Mouse (Mus musculus) adrenal gland, adult (tissue): ENCODE results near the gene Rnf212b.

Experiments
- DNase-seq, 2 experiments: peaks; one replicate each; pipeline ENCODE4 v3.0.0; 2022 to 2023; ENCODE audit warnings: low spot score in 1 of 2; ENCODE audit not compliant: inconsistent age in 2 of 2

The Rnf212b gene

DNA sequence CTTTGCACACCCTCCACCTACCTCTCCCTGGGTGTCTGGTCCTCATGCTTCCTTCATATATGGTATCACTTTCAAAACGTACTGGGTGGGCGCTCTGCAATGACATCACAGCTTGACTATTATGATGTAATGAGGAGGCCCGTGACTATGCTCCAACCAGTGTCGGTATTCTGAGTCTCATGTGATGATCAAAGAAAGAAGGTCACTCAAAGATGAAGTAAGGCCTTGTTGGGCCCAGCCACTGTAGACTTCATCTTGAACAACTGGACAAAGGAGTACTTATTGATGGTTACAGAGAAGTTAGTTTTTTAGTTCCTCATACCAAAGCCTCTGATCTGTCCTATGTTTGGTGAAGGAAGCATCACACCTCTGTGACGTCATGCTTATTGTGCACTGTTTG is 56.9 kb downstream of the Rnf212b start, which contains the start of gene Homez:
Homez (minus strand) TSS at position 101 of the 400 bp plus-strand sequence.
- DNase-seq: no peak

DNA sequence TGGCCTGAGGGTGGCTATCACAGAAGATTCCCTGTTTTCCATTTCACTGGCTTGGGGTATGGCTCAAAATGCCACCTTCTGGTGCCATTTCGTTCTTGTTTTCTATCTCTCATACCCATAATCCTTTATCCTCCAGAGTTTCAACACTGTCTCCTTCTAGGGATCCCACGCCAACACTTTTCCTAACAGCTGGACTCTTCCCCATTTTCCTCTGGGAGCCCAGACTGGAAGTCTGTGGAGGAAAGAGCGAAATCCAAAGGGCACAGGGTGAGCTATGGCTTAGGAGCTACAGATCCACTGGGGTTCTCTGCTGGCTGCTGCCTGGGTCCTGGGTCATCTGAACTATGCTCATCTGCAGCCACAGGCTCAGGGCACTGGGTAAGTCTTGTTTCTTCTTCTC is 60.2 kb downstream of the Rnf212b start:
- DNase-seq: no peak

DNA sequence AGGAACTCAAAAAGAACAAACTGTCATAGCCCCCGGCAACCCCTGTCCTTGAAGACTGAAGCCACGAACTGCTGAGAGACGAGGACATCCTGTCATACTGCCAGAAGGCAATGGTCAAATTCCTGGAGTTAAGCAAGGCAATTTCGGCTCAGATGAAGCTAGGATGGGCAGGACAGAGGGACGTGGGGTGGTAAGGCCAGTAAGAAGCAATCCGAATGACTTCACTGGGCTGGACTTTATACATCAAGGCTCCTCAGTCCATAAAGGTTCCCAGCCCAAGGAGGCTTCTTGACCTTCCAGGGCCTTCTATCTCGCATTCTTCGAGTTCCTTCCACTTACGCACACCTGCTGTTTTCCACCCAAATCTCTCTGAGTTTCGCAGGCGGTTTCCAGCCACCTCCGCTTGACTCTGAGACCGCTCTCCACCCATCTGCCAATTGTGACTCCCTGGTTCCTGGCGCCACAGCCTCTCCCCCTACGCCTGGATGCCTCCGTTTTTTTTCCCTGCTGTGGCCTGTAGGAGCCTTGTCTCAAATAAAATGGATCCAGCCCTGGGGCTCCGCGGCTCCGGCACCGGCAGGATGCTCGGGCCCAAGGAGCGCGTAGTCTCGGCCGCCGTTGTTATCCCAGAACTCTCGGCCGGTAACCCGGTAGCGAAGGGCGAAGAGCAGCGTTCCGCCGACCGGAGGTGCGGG is 62.0 kb downstream of the Rnf212b start:
- DNase-seq: no peak

DNA sequence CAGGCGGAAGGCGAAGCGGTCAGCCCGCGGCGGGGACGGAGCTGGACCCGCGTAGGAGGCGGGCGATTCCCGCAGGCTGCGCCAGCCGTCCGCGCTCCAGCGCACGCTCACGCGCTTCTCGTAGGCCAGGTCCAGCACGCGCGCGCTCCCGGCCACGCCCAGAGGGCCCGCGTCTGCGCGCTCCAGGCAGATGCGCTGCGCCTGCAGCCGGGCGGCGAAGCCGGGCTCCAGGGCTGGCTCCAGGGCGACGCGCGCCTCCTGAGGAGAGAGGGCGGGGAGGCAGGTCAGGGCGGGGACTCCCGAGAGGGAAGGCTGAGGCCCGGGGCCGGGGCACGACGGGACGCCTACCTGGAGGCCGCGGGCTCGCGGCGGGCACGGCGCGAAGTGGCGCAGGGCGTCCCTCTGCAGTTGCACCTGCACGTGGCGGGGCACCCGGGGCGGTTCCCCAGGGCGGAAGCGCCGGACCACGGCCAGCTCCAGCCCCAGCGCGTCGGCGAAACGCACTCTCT is 62.7 kb downstream of the Rnf212b start:
- peak; percentile 96 to 98 for DNase-seq

DNA sequence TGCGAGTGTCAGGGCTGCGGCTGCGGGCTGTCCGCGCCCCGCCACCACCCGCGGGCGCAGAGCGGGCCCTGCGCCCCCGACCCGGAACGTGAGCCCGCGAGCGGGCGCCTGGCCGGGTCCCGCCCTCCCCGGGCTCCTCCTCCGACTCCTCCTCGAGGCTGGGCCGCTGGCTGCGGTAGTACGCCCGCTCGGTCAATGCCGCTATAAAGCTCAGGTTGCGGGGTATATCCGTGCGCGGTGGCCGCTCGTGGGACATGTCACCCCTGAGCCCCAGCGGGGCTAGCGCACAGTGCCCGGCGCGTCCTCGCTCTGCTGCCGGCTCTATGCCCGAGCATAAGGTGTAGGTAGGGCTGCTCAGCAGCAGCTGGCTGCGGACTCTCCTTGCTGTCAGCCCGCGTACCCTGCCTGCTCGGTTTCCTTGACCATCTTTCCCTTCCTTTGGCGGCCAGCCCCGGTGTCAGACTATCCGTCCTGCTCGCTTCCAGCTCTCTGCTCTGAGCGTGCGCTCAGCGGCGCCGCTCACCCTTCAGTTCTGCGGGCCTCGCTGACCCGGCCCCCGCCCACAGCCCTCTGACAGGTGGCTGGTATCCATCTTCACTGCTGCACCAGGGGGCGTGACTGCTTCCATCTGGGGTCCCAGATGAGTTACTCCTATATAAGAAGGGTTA is 63.2 kb downstream of the Rnf212b start, which contains the start of gene Ppp1r3e:
Ppp1r3e (minus strand) TSS at position 503 of the 668 bp plus-strand sequence.
- DNase-seq: peak; percentile 86 to 95

DNA sequence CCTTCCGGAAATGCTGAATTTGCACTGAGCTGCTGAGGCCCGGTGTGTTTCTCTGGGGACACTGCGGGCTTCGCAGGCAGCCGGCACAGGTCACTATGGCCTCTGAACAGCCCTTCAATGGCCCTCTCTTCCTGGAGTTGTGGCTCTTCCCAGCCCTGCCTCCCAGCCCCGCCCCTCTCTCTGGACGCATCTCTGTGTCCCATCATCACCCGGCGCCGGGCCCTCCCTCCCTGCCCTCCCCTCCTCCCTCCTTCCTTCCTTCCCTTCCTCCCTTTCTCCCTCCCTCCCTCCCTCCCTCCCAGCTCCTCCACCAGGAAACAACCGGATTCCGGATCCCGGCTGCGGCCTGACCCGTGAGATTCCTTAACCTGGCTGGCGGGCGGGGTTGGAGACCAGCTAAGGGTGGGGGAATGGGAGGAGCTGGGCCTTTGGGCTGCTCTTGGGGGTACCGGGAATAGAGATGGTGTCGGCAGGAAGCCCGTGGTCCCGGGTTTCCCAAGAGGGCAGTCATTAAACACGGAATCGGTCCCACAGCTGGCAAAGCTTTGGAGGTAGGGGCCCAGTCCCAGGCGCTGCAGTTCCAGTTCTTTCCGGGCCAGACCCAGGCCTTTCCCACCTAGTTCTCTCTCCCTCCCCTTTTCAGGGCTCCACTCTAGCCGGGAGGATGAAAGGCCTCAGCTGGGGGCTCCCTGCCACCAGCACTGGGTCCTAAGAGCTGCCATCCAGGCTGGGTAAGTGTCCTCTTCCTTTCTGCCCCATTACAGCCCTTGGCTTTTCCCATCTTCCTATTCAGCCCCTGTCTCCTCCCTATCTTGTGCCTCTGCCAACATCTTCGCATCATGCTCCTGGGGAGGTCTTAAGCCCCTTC is 69.4 kb downstream of the Rnf212b start, which contains the start of the genes Bcl2l2 and Gm20521:
Bcl2l2 (plus strand) TSS at position 224 of the 868 bp plus-strand sequence.
Gm20521 (plus strand) TSS at position 288 of the 868 bp plus-strand sequence.
- DNase-seq: peak; percentile 90 to 96

DNA sequence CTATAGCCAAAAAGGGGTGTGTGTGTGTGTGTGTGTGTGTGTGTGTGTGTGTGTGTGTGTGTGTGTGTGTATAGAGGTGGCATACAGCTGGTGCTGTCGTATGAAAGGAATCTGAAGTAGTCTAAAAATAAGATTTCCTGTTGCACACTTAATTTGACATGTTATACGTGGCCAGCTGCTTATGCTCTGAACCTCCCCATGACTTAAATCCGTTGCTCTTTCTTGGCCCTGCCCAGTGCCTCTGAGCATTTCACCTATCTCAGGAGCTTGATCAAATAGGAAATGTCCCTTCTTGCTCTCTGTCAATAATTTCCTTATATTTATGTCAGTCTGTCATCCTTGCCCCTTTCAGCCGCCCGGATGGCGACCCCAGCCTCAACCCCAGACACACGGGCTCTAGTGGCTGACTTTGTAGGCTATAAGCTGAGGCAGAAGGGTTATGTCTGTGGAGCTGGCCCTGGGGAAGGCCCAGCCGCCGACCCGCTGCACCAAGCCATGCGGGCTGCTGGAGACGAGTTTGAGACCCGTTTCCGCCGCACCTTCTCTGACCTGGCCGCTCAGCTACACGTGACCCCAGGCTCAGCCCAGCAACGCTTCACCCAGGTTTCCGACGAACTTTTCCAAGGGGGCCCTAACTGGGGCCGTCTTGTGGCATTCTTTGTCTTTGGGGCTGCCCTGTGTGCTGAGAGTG is 70.2 kb downstream of the Rnf212b start:
- peak; percentile 37 to 62 for DNase-seq

DNA sequence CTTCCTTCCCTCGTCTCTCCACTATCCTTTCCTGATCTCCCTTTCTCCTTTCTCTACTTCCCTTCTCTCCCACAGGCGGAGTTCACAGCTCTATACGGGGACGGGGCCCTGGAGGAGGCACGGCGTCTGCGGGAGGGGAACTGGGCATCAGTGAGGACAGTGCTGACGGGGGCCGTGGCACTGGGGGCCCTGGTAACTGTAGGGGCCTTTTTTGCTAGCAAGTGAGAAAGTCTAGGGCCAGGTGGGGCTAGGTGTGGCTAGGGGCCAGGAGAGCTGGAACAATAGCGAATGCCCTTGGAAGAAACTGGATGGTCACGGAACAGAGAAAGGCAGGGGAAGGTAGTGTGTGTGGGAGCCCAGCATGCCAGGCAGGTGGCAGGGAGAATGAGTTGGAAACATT is 71.4 kb downstream of the Rnf212b start:
- DNase-seq: peak; percentile 33 to 43

DNA sequence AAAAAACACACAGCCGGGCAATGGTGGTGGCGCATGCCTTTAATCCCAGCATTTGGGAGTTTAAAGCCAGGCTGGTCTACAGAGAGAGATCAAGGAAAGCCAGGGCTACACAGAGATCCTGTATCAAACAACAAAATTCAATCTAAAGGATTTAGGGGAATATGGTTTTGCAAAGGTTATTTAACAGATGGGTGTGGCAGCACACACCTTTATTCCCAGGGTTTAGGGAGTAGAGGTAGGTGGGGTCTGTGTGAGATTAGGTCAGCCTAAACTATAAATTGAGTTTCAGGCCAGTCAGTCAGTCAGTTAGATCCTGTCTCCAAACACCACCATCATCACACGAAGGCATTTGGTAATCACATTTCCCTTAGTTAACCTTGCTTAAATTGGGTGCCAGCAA is 78.3 kb downstream of the Rnf212b start, which contains the start of gene Pabpn1:
Pabpn1 (plus strand) TSS at position 301 of the 400 bp plus-strand sequence.
- DNase-seq: no peak

DNA sequence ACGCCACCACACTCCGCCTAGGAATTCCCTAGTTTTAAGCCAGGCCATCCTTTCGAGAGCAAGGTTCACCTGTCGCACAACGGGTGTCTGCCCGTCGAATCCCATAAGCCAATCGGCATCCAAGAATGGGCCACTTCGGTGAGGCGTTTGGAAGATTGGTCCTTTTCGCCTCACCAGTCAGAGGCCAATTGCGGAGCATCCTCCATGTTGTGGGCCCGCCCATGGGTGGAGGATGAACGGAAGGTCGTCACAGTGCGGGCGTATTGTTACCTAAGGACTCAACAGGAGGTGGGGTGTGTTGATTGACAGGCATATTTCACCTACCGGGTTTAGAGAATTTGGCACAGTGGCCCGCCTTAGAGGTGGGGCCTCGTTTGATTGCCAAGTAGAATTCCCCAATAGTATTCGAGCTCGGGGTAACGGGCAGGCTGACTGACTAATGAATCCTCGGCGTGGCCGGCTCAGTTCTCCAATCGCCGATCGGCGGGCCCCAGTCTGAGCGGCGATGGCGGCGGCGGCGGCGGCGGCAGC is 79.8 kb downstream of the Rnf212b start:
- DNase-seq: peak; percentile 99

DNA sequence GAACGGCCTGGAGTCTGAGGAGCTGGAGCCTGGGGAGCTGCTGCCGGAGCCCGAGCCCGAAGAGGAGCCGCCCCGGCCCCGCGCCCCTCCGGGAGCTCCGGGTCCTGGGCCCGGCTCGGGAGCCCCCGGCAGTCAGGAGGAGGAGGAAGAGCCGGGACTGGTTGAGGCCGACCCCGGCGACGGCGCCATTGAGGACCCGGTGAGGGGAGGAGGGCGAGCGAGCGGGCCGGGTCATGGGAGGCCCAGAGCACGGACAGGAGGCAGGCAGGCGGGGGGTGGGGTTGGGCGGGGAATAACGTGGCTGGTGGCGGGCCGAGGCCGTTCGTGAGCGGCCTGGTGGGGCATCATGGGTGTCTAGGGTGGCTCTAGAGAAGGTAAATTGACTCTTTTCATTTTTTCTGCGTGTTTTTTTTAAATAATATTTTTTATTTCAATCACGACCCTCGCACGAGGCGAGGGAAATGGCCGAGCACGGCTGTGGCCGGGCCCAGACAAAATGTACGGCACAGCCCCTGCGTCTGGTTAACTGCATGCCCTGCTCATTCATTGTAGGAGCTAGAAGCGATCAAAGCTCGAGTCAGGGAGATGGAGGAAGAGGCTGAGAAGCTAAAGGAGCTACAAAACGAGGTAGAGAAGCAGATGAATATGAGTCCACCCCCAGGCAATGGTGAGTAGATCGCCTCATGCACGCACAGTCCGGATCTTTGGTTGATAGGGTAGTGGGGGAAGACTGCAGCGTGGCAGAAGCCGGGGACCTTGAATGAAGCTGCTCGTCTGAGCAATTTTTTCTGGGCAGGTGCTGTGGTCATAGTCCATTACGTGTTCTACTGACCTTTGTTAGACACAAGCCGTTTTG is 80.6 kb downstream of the Rnf212b start:
- DNase-seq: peak; percentile 61 to 86

DNA sequence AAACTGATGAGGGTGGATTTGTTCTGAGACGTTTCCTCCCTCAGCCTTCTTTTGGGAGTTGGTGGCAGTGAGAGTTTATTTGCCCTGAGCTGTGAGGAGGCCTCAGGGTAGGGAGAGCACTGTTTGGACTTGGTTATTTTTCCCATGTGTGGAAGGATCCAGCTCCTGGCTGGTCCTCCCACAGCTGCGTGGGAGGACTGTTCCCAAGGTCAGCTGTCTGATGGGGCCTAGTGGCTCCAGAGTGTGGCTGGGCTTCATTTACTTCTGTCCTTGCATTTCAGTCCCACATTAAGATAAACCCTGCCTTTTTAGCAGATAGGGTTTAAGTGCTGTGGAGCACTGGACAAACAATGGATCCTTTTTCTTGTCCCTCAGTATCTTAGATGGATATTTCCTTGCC is 83.5 kb downstream of the Rnf212b start:
- DNase-seq: peak in 1 of 2 experiments; percentile 64

DNA sequence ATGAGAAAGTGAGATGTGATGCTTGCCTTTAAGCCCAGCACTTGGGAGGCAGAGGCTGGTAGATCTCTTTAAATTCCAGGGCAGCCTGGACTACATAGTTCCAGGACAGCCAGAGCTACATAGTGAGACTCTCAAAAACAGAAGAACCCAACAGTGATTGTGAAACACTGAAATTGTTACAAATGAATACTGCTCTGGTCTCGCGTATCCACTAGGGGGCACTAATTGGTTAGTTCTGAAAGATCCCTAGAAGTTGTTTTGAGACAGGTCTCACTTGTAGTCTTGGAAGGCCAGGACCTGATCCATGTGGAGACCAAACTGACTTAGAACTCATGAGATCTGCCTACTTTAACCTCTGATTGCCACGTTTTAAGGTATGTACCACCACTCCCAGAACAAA is 86.4 kb downstream of the Rnf212b start:
- peak; percentile 62 to 92 for DNase-seq

DNA sequence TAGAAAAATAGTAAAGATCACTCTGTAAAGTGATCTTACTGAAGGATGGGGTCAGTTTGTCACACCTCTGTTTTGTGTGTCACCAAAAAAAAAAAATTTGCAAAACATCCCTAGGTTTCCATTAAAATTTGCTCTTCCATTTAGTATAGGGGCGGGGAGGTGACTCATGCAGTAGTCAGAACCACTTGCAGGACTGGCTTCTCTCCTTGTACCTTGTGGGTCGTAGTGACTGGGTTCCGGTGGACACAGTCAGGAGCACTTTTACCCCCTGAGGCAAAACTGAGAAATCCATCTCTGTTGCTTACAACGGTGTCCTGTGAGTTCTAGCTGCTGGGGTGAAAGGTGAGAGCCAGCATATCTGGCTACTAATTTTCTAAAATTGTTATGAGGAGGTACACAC is 89.7 kb downstream of the Rnf212b start:
- DNase-seq: no peak
